Mouse (Mus musculus) brain, embryonic 14.5 days (tissue): ENCODE measurements around the gene Serinc5.

Experiments
- CTCF ChIP-seq: fragments of 200-500 bp; IDR thresholded peaks from 2 replicates; pipeline ENCODE4 v1.5.1; 2012; ENCODE audit warnings: inconsistent platforms, mild to moderate bottlenecking, moderate library complexity, borderline replicate concordance; ENCODE audit not compliant: insufficient read depth, insufficient read length; ENCODE audit errors: extremely low read depth
- POLR2A ChIP-seq: fragments of 200-500 bp; IDR thresholded peaks from 2 replicates; pipeline ENCODE4 v1.6.1; 2012; ENCODE audit warnings: mild to moderate bottlenecking, inconsistent platforms, borderline replicate concordance; ENCODE audit not compliant: poor library complexity, insufficient read depth, insufficient read length, severe bottlenecking; ENCODE audit errors: extremely low read depth

DNA sequence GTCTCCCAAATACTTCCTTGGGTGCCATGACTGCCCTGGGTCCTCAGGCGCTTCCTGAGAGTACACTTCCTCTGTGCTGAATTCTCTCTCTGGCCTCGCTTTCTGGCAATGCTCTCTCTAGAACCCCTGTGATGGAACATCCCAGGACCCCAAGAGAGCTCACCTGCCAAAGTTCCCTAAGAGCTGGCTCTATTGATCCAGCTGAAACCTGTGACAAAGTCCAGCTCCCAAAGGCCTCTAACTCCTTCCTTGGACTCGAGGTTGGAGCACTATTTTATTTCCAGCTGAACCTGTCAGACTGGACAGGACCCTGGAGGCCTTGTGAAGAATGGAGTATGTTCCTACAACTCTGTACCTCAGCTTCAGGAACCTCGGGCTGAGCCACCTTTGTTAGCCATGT is 86.2 kb downstream of the Serinc5 start:
- TF ChIP-seq CTCF (no peak), POLR2A (no peak)
